Mouse (Mus musculus) spleen, adult 12 weeks (tissue): ENCODE data around the gene Rps6ka5.

Experiments used
- DNase-seq: peaks from one replicate; pipeline ENCODE4 v3.0.0; 2022; ENCODE audit warnings: low spot score

The Rps6ka5 gene

DNA sequence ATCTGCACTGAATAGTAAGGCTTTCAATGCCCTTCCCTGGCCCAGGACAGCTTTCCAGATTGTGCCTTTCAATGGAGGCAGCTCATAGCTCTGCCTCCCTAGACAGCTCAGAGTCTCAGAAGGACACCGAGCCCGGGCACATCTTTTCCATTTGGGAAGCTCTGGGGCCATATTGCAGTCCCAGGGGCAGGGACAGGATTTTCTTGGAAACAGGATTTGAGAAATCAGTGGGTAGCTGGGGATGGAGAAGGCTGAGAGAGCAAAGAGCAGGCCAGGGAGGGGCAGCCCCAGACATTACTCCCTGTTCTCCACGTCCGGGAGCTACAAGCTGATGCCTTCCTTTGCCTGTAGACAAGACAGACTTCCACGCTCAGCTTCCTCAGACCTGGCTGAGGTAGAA lies 197.1 kb downstream of the Rps6ka5 start:
- no peak for DNase-seq

DNA sequence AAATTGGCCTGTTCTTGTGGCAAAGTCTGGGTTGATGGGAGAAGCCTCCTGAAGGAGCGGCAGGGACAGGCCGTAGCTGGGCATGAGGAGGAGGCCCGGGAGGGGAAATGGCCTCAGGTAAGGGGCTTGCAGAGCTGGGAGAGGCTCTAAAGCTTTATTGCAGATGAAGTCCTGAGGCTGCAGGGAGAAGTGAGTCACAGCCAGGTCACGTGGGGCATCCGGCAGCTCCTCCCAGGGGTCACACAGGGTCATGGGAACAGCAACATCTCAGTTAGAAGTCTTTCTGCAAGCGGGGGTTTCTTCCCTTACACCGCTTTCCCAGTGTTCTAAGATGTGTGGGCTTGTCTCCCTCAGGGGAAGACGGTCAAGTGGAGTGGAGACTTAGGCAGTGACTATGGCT lies 197.6 kb downstream of the Rps6ka5 start:
- no peak for DNase-seq

DNA sequence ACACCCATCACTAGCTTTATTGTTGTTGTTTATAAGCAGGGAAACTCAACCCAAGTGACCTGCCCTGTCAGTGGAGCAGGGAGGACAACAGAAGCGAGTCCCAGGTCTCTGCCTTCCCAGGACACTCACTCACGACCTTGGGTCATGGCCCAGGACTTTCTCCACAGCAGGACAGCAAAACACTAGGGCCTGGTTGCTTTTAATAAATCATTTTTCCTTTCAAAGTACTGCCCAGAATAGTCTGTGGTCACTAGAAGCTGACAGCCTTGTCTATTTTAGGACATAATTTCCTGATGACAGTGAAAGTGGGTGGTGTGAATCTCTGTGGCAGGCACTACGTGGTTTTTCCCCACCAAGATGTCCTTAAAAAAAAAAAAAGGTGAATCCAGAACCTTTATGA lies 198.5 kb downstream of the Rps6ka5 start:
- DNase-seq: no peak

DNA sequence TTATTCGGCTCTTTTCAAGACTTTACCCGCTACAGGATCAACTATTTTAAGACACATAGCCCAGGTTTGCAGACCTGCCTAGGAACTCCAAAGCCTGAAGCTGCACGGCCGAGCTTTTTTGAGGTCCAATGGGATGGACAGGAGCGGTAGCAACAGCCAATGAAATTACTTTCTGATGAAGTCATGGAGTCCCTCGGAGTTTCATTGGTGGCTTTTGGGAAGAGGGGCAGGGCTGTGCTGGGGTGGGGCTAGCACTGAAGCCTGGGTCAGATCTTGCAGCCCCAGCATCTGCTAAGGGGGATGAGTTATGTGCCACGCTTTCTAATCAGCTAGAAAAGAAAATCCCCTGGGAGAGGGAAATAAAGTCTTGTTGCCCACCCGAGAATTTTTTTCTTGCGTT lies 199.0 kb downstream of the Rps6ka5 start:
- DNase-seq: no peak

DNA sequence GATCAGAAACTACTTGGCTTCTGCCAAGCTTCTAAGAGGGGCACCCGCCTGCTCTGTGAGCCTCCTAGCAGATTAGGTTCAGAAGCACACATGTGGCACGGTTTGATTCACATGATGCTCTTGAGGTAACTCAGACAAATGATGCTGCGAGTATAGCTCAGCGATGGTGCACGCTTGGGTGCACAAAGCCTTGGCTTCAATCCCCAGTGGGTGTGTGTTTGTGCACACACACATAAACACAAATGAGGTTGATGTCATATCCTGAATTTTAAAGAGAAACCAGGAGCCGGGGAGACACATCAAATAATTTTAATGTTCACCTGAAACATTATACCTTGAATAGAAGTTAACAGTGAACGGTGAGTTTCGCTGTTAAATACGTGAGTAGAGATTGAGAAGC lies 199.5 kb downstream of the Rps6ka5 start:
- no peak for DNase-seq

DNA sequence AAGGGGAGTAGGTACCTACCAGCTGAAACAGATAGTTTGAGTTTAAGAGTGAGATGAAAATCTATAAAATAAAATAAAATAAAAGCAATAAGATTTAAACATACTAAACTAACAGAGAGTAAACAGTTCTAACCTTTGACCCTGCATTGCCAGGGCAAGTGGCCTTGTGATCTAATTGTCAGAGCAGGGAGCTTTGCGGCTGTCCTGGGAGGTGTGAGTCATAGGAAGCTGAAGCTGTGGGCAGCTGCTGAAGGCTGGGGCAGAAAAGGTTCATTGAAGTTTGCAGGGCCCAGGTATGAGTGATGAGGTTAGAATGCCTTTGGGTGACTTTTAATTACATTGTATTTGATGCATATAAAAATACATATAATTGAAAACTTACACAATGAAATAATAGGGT lies 200.8 kb downstream of the Rps6ka5 start:
- DNase-seq: no peak

DNA sequence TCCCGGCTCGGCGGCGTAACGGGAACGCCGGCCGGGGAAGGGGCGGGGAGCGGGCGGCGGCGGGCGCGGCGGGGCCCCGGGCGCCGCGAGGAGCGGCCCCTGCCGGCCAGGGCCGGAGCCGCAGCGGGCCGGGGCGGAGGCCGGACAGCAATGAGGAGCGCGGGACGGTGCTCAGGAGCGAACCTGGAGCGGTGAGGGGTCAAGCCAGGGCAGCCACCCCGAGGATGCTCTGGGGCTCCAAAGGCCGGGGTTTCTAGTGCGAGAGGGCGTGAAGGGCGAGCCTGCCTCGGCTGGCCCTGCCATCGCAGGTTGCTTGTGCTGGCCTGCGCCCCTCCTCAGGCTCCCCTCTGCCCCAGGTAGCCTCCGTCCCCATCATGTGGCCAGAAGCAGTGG lies 206.0 kb downstream of the Rps6ka5 start, which contains the start of gene Ttc7b:
Gene Ttc7b (minus strand): TSS at position 33 of the 393 bp plus-strand sequence.
- DNase-seq: no peak

DNA sequence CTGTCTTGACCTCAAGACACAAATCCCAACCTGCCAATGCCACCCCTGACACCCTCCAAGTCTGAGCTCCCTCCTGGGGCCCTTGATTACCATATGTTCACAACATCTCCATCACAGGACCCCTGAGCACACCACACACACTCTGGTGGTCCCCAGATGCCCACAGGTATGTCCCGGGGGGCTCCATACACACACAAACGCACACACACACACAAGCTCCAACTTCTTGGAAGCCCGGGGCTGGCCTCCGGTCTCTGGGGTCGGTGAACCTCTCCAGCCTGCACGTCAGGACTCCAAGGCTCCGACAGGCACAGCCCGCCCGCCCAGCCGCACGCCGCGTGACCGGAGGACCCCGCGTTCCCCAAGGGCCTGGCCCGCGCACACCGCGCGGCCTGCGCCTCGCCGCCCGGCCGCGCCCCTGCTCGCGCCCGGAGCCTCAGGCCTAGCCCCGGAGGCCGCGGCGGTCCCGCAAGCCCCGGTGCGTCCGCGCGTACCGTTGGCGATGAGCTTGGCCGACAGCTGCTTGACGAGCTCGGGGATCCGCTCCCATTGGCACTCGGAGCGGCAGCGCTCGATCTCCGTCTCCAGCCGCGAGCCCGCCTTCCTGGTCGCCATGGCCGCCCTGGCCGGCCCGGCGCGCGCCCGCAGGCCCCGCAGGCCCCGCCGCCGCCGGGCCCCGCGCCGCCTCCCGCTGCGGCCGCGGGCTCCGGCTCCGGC lies 206.5 kb downstream of the Rps6ka5 start:
- no peak for DNase-seq

DNA sequence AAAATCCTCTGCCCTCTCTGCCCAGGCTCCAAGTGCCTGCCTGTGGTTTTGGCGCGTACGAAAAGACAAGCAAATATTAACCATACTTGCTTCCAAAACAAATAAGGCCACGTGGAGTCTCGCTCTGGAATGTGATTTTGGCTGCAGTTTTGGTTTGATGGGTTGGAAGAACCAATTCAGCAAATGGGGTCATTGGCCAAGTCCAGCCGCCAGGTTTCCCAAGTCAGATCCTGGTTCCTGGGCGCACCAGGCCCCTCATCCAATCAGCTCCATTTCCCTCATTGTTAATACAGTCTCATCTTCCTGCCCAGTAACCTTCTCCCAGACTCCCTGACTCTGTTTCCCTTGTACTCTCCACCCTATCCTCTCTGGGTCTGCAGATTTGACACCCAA lies 207.1 kb downstream of the Rps6ka5 start:
- DNase-seq: no peak

DNA sequence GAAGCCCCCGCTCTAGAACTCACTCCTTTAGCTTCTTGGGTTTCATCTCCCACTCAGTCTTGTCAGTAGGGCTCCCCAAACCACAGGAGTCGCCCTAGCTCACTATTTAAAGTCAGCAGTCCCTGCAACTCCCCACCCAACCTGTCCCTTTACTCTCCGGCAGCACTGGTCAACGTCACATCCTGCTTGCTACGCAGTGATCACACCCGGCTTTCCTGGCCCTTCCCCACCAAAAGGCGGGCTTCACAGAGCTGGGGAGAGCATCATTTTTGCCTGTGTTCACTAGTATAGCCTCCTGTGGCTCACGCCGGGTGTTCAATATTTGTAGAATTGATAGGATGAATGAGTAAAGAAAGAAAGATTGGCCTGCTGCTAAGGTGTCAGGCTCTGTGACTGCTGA lies 209.4 kb downstream of the Rps6ka5 start:
- DNase-seq: no peak

DNA sequence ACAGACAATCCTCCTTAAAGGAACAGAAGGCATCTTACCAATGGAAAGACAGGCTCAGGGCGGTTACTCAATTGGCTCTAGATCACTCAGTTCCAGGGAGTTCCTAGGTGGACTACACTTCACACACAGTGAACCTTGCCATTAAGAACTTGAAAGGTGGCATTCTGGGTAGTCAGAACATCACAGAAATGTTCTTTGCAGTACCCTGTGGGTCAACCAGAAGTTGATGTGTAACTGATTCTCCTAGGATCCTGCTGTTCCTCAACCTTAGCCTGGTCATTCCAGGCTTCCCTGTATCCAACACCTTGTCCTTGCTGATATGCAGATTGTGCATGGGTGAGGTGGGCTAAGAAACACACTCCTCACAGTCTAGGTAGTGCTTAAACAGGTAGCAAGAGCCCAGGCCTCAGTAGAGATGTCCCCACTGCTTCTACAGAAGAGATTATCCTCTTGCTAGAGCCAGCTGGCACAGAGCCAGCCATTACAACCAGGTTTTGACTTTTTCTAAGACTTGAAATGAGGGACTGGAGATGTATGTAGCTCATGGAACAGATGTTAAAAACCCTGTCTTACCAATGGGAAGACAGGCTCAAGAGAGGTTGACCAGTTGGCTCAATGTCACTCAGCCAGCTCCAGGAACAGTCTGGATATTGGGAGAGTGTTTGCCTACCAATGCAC lies 210.5 kb downstream of the Rps6ka5 start:
- DNase-seq: no peak

DNA sequence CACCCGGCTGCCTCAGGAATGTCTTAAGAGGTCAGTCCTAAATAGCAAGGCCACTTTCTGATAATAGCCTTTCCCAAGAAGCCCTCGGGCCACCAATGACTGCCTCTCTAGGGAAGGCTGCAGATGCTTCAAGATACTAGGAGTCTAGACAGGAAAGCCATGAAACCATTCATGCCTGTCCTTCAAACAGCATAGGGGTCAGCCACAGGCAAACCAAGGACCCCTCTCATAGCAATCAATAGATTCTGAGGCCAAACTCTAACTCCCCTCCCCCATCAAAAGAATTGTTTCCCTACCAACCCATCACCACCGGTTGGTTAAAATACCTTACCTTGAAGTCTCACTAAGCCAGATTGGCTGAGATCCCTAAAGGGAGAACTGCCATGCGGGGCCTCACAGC lies 211.3 kb downstream of the Rps6ka5 start:
- DNase-seq: no peak

DNA sequence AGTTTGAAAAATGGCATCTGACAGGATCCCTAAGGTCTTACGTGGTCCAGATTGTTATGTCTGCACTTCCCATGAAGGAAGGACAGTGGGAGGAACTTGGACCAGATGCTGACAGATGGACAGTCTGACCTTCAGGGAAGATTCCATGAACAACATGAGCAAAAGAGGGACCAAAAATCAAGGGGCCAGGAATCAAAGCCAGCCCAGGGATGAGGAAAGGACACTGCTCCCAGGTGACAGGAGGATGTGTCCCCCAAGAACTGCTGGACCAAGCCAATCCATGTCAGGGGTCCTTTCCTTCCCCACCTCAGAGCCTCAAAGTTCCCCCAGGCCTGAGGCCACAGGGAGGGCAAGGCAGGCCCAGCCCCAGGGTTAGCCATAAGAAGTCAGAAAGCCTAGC lies 212.2 kb downstream of the Rps6ka5 start:
- no peak for DNase-seq

DNA sequence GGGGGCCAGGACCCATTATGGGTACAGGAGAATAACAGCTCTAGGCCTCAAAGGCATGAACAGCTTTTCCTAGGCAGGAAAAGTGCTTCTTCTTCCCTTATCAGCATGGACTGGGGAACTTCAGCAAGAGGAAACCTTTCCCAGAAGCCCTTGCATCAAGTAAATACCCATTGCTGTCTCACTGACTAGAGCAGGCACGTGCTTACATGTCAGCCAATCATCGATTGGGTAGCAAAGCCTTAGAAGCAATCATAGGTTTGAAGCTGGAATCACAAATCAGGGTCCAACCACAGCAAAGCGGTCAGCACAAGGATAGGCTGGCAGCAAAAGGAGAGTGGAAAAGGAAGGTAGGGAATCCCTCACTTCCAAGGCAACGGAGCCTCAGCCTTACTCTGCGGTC lies 213.7 kb downstream of the Rps6ka5 start:
- no peak for DNase-seq

DNA sequence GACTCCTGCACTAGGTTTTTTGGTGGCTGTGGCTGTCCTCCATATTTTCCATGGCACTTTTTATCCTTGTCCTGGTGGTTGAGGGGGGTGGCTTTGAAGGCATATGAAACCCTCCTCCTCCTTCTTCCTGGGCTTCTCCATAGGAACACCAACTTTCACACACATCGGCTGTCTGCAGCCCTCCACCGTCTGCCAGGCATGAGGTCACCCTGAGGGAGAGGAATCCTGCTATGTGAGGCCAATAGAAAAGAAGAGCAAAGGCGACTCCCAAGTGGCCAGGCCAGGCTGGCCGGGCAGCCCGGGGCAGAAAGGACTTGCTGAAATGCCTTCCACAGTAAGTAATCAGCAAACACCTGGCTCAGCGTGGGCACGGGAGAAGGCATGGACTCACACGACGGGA lies 214.1 kb downstream of the Rps6ka5 start:
- no peak for DNase-seq

DNA sequence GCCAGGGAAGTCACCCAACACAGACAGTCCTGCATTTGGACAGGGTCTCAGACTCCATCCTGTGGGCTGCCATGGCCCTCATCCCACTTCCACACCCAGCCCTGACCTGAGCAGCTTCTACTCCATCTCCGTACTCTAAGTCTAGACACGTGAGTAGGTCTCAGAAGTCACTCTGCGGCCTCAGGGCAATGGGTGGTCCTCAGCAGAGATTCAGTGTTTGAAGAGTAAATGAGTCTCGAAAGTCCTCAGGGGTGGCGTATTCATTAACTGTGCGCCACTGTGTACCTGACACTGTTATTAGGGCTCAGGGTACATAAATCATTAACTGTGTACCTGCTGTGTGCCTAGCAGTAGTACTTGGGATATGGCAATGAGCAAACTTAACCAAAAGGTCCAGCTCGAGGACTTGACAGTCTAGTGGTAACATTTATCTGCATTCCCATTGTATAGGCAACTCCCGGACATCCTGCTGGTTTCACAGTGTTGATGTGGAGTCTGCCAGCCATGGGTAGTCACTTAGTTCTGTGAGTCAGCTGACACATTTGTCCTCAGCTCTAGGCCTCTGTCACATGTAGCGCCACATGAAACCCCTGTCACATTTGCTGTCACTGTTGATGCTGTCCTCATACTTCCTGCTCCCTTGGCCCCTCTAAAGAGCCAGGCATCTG lies 217.0 kb downstream of the Rps6ka5 start:
- DNase-seq: no peak

DNA sequence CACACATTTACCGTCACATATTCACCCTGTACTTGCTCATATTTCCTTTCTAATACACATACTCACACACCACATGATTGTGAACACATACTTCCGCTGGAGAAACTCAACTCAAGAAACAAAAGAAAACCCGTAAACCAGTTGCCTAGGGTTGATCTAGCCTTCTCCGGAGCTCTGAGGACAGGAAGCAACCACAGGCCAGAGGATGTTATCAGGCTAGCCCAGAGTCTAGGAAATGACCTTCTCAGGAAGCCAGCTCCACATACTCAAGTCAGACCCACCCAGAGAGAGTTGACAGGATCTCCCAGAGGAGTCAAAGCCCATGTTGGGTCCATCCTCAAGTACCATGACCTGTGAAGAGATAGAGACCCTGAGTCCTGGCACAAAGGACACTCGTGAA lies 218.1 kb downstream of the Rps6ka5 start:
- no peak for DNase-seq

DNA sequence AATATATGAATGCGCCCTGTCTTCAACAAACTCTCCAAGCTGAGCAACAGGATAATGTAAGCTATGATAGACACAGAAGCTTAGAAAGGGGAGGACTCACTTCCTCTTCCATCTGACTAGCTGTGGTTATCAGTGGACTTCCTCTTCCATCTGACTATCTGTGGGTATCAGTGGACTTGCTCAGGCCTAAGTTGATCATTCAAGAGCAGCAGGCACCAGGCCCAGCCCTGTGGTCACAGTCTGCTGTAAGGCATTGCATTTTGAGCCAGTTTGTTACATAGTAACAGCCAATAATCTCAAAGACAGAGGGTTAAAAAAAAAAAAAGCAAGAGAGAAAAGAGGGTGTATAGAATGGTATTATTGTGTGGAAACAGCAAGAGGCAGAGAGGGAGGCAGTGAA lies 221.3 kb downstream of the Rps6ka5 start:
- no peak for DNase-seq

DNA sequence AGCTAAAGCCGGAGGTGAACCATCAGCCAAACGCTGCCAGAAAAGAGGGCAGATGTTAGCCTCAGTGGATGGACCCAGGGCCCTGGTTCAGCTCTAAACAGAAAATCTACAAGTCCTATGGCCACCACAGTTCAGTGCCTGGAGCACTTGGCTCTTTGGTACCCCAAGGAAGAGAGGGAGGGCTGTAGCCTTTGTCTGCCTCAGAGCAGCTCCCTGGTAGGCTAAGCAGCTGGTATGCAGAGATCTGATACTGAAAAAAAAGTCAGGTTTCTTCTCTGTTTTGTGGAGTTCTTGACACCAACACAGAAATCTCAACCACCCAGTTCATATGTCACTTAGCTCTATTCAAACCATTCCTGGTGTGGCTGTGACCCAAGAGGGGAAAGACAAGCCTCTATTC lies 222.2 kb downstream of the Rps6ka5 start:
- DNase-seq: no peak

DNA sequence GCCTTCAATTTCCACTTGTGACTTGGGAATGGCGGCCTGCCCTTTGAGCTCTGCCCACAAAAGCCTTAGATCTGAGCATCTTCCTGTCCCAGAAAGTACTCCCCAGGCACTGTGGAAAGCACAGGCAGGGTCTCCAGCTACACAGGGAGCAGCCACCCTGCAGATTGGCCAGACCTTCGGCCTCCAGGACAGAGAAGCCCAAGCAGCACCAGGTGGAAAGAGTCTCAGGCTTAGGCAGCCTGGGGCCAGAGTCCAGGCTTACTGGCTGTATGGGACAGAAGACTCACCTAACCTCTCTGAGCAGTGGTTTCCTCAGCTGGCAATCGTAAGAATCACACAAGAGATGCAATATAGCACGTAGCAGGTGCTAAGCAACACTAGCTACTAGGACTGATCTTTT lies 223.1 kb downstream of the Rps6ka5 start:
- DNase-seq: no peak

DNA sequence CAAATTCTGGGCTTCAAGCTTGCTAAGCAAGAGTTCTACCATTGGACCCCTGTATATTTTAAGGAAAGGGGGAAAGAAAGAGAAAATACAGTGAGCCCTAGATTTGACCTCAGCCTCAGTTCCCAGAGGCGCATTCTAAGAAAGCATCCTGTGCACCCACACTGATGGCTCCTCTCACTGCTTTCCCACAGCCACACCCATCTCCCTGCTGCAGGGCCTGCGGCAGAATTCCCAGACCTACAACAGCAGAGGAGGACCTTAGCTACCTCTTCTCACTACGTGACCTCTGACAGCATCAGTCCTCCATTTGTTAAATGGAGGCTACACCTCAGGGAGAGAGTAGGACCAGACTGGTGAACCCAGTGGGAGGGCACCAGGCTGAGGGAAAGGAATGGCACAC lies 224.2 kb downstream of the Rps6ka5 start:
- DNase-seq: no peak

DNA sequence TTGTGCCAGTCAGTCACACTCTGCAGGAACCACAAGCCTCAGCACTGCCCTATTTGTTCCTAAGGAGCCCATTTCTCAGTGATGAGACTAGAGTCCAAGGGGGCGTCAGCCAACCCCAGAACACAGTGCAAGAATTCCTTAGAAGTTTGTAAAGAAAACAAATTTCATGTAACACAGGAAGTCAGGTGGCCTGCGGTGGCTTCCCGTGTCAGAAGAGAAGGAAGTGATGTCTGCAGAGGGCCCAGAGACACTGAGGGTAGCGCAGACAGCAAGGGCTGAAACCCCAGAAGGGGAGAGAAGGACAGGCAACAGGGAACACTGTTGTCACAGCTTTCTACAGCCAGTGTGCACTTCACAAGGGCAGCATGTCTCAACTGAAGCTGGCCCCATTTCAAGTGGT lies 225.5 kb downstream of the Rps6ka5 start:
- DNase-seq: no peak

DNA sequence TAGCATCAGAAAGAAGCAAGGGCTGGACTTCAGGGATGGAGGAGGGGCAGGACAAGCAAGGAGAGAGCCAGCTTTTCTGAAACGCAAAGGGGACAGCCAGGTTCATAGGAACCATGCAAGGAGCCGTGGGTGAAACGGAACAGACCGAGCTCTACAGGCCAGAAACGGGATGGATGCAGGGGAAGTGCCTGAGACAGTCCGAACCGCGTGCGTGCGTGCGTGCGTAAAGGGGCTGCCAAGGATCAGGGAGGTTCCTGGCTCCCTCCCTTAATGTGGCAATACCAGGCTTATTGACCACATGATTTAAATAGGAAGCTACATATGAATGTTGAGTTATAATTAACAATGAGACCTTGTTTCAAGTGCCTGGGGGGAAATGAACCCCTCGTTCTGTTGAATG lies 227.3 kb downstream of the Rps6ka5 start:
- DNase-seq: no peak
